Mouse (Mus musculus) MEL (cell line): ENCODE measurements around the gene Pelp1. TPM values are rescaled to one million over a fixed set of nuclear protein-coding genes. Genes with fewer than 3 reads are reported as not detected.

Source experiments
- DNase-seq: peaks from one replicate; pipeline ENCODE4 v3.0.0; 2011; ENCODE audit warnings: low read depth, low spot score
- H3K27ac ChIP-seq: 2 replicates; pipeline ENCODE4 v1.5.1; 2012; ENCODE audit warnings: low read depth, mild to moderate bottlenecking, control low read depth, low read length, moderate library complexity; ENCODE audit not compliant: control insufficient read depth
- H3K27me3 ChIP-seq, 2 experiments: fragments of 150-350 bp in 1 of 2; sonication (generic) in 1 of 2; 2 replicates each; pipeline ENCODE4 v1.6.1; 2012; ENCODE audit warnings: low read length in 2 of 2, mild to moderate bottlenecking in 2 of 2, improper control_type of control experiment in 1 of 2, moderate library complexity in 1 of 2; ENCODE audit not compliant: insufficient read depth in 2 of 2, control insufficient read depth in 1 of 2
- H3K36me3 ChIP-seq, 2 experiments: 2 replicates each; pipeline ENCODE4 v1.6.1; 2012 to 2014; ENCODE audit warnings: low read length in 2 of 2, improper control_type of control experiment in 1 of 2, inconsistent platforms in 1 of 2, mild to moderate bottlenecking in 1 of 2; ENCODE audit not compliant: insufficient read depth in 2 of 2, control insufficient read depth in 1 of 2
- H3K4me1 ChIP-seq, 2 experiments: fragments of 150-350 bp in 1 of 2; sonication (generic) in 1 of 2; 2 replicates each; pipeline ENCODE4 v1.6.1; 2012; ENCODE audit warnings: low read length in 2 of 2, improper control_type of control experiment in 1 of 2, mild to moderate bottlenecking in 1 of 2; ENCODE audit not compliant: insufficient read depth in 2 of 2, control insufficient read depth in 1 of 2
- H3K4me3 ChIP-seq, 2 experiments: fragments of 150-350 bp in 1 of 2; sonication (generic) in 1 of 2; 2 replicates each; pipeline ENCODE4 v1.5.1; 2012; ENCODE audit warnings: low read depth in 2 of 2, low read length in 2 of 2, mild to moderate bottlenecking in 2 of 2, moderate library complexity in 2 of 2, control low read depth in 1 of 2, improper control_type of control experiment in 1 of 2; ENCODE audit not compliant: control insufficient read depth in 1 of 2, insufficient read depth in 1 of 2
- H3K79me2 ChIP-seq: 2 replicates; pipeline ENCODE4 v1.6.1; 2012; ENCODE audit warnings: mild to moderate bottlenecking, low read length, moderate library complexity; ENCODE audit not compliant: control insufficient read depth, poor library complexity, insufficient read depth
- H3K9ac ChIP-seq: 2 replicates; pipeline ENCODE4 v1.6.1; 2012; ENCODE audit warnings: low read depth, mild to moderate bottlenecking, control low read depth, low read length, moderate library complexity; ENCODE audit not compliant: control insufficient read depth, poor library complexity, severe bottlenecking
- H3K9me3 ChIP-seq: fragments of 150-350 bp; sonication (generic); replicated peaks from 2 replicates; pipeline ENCODE4 v1.6.1; 2012; ENCODE audit warnings: mild to moderate bottlenecking, low read length, improper control_type of control experiment, moderate library complexity; ENCODE audit not compliant: insufficient read depth
- BHLHE40 ChIP-seq: IDR thresholded peaks from 2 replicates; pipeline ENCODE4 v1.6.1; 2012; ENCODE audit warnings: low read depth, mild to moderate bottlenecking, inconsistent platforms, low read length, improper control_type of control experiment, borderline replicate concordance
- CHD1 ChIP-seq: IDR thresholded peaks from 2 replicates; pipeline ENCODE4 v1.6.1; 2012; ENCODE audit warnings: low read depth, mild to moderate bottlenecking, inconsistent platforms, low read length, improper control_type of control experiment
- CHD2 ChIP-seq: IDR thresholded peaks from 2 replicates; pipeline ENCODE4 v1.6.1; 2011; ENCODE audit warnings: low read length, improper control_type of control experiment
- E2F4 ChIP-seq: IDR thresholded peaks from 2 replicates; pipeline ENCODE4 v1.6.1; 2011; ENCODE audit warnings: low read depth, low read length, improper control_type of control experiment, borderline replicate concordance
- ELF1 ChIP-seq: IDR thresholded peaks from 2 replicates; pipeline ENCODE4 v1.6.1; 2014; ENCODE audit warnings: low read depth, mild to moderate bottlenecking, inconsistent platforms, low read length, improper control_type of control experiment, moderate library complexity
- EP300 ChIP-seq, 2 experiments: IDR thresholded peaks; 2 replicates each; pipeline ENCODE4 v1.6.1; 2011; ENCODE audit warnings: improper control_type of control experiment in 2 of 2, low read length in 2 of 2, low read depth in 1 of 2, mild to moderate bottlenecking in 1 of 2
- ETS1 ChIP-seq: IDR thresholded peaks from 2 replicates; pipeline ENCODE4 v1.6.1; 2012; ENCODE audit warnings: low read depth, mild to moderate bottlenecking, inconsistent platforms, low read length, improper control_type of control experiment, moderate library complexity
- GATA1 ChIP-seq: IDR thresholded peaks from 2 replicates; pipeline ENCODE4 v1.6.1; 2011; ENCODE audit warnings: low read depth, low read length, improper control_type of control experiment
- JUND ChIP-seq: IDR thresholded peaks from 2 replicates; pipeline ENCODE4 v1.6.1; 2011; ENCODE audit warnings: low read depth, mild to moderate bottlenecking, improper control_type of control experiment, low read length
- MAFK ChIP-seq: IDR thresholded peaks from 2 replicates; pipeline ENCODE4 v1.6.1; 2011; ENCODE audit warnings: low read depth, mild to moderate bottlenecking, low read length, improper control_type of control experiment, borderline replicate concordance
- MAZ ChIP-seq: IDR thresholded peaks from 2 replicates; pipeline ENCODE4 v1.6.1; 2012; ENCODE audit warnings: low read depth, mild to moderate bottlenecking, inconsistent platforms, low read length, improper control_type of control experiment
- MXI1 ChIP-seq: IDR thresholded peaks from 2 replicates; pipeline ENCODE4 v1.6.1; 2011; ENCODE audit warnings: mild to moderate bottlenecking, low read depth, low read length, improper control_type of control experiment
- MYB ChIP-seq: IDR thresholded peaks from 2 replicates; pipeline ENCODE4 v1.6.1; 2011; ENCODE audit warnings: mild to moderate bottlenecking, low read depth, low read length, improper control_type of control experiment
- MYC ChIP-seq: IDR thresholded peaks from 2 replicates; pipeline ENCODE4 v1.6.1; 2011; ENCODE audit warnings: low read depth, mild to moderate bottlenecking, low read length, improper control_type of control experiment, moderate library complexity
- NRF1 ChIP-seq: IDR thresholded peaks from 2 replicates; pipeline ENCODE4 v1.6.1; 2014; ENCODE audit warnings: low read depth, mild to moderate bottlenecking, inconsistent platforms, low read length, improper control_type of control experiment, moderate library complexity; ENCODE audit not compliant: poor library complexity, insufficient read depth, severe bottlenecking
- POLR2A ChIP-seq, 2 experiments: IDR thresholded peaks; 2 replicates each; pipeline ENCODE4 v1.6.1; 2011 to 2012; ENCODE audit warnings: low read length in 2 of 2, mild to moderate bottlenecking in 2 of 2, control low read depth in 1 of 2, improper control_type of control experiment in 1 of 2, low read depth in 1 of 2, moderate library complexity in 1 of 2; ENCODE audit not compliant: control insufficient read depth in 1 of 2, insufficient read depth in 1 of 2, poor library complexity in 1 of 2
- POLR2AphosphoS2 ChIP-seq: IDR thresholded peaks from 2 replicates; pipeline ENCODE4 v1.6.1; 2011; ENCODE audit warnings: low read length, improper control_type of control experiment
- RAD21 ChIP-seq: IDR thresholded peaks from 2 replicates; pipeline ENCODE4 v1.6.1; 2011; ENCODE audit warnings: mild to moderate bottlenecking, low read depth, low read length, improper control_type of control experiment
- SIN3A ChIP-seq: IDR thresholded peaks from 2 replicates; pipeline ENCODE4 v1.6.1; 2012; ENCODE audit warnings: low read length, improper control_type of control experiment, inconsistent platforms
- TBP ChIP-seq: IDR thresholded peaks from 2 replicates; pipeline ENCODE4 v1.8.0; 2011; ENCODE audit warnings: low read depth, low read length, improper control_type of control experiment
- TCF12 ChIP-seq: IDR thresholded peaks from 2 replicates; pipeline ENCODE4 v1.6.1; 2014; ENCODE audit warnings: low read depth, mild to moderate bottlenecking, inconsistent platforms, low read length, improper control_type of control experiment, moderate library complexity
- USF1 ChIP-seq: IDR thresholded peaks from 2 replicates; pipeline ENCODE4 v1.6.1; 2014; ENCODE audit warnings: low read depth, mild to moderate bottlenecking, inconsistent platforms, low read length, improper control_type of control experiment, moderate library complexity
- ZC3H11A ChIP-seq: IDR thresholded peaks from 2 replicates; pipeline ENCODE4 v1.6.1; 2012; ENCODE audit warnings: low read depth, mild to moderate bottlenecking, inconsistent platforms, low read length, improper control_type of control experiment
- ZKSCAN1 ChIP-seq: IDR thresholded peaks from 2 replicates; pipeline ENCODE4 v1.6.1; 2012; ENCODE audit warnings: low read depth, mild to moderate bottlenecking, inconsistent platforms, low read length, improper control_type of control experiment, moderate library complexity
- ZMIZ1 ChIP-seq: IDR thresholded peaks from 2 replicates; pipeline ENCODE4 v1.6.1; 2012; ENCODE audit warnings: low read depth, mild to moderate bottlenecking, inconsistent platforms, low read length, improper control_type of control experiment, moderate library complexity
- ZNF384 ChIP-seq: IDR thresholded peaks from 2 replicates; pipeline ENCODE4 v1.6.1; 2012; ENCODE audit warnings: low read depth, mild to moderate bottlenecking, inconsistent platforms, low read length, improper control_type of control experiment
- polyA plus RNA-seq, 2 experiments: library from polyadenylated mRNA; stranded (reverse) in 1 of 2; unstranded in 1 of 2; fragments of >175 nt in 1 of 2; fragments of >200 nt in 1 of 2; gene quantifications; 2 replicates each; pipeline versions ENCODE4 v1.2.1 to v1.2.4; 2012; ENCODE audit warnings: low replicate concordance in 2 of 2, low read depth in 1 of 2; ENCODE audit not compliant: insufficient read length in 2 of 2, insufficient read depth in 1 of 2, missing spikeins in 1 of 2
- total RNA-seq: library from RNA; depleted of rRNA; stranded (reverse); fragments of 300-350 nt; gene quantifications from 2 replicates; pipeline ENCODE4 v1.2.3, GENCODE M21; 2012

Pelp1 gene
- total and polyA plus RNA-seq, 3 experiments = 50.6 to 70.1 TPM; not detected in 1

GRCm38 (mm10) chr11:70443964-70444363, 34.1 kb upstream of the Pelp1 start:
- H3K27ac ChIP-seq = no peak overlapping the region
- H3K4me1 ChIP-seq = peaks cover 7 to 33% of the 10 kb centered on the region in 2 experiments

GRCm38 (mm10) chr11:70441882-70442281, 32.1 kb upstream of the Pelp1 start:
- Histone ChIP-seq H3K4me3 (no peak overlapping the region), H3K9me3 (no peaks in the 10 kb centered on the region), H3K4me1 (peaks cover 16 to 40% of the 10 kb centered on the region in 2 experiments), H3K27me3 (no peaks in the 10 kb centered on the region), H3K27ac (no peak overlapping the region), H3K9ac (no peak overlapping the region), H3K36me3 (peaks cover 2 to 30% of the 10 kb centered on the region in 2 experiments; a peak in 3 of 4 replicates), H3K79me2 (no peaks in the 10 kb centered on the region)
- DNase-seq = no peak
- 0 out of 2 replicates have a peak, but pooled peaks have one; percentile 22 for TF ChIP-seq POLR2AphosphoS2
- TF ChIP-seq POLR2A (IDR thresholded peaks at IDR 0.05; ENCODE audit: control insufficient read depth in 1 of 2, insufficient read depth in 1 of 2, low read depth in 1 of 2, low read length in 2 of 2, poor library complexity in 1 of 2) = peak in 1 of 2 experiments; percentile 39; a peak in 1 of 4 replicates
- no peak for TF ChIP-seq ZC3H11A
- TF ChIP-seq, all 39 proteins: peak for 2

More at GRCm38 (mm10) chr11:70443964-70444363, 34.1 kb upstream of the Pelp1 start:
- Histone ChIP-seq H3K79me2 (no peaks in the 10 kb centered on the region), H3K36me3 (peaks cover 2 to 16% of the 10 kb centered on the region in 2 experiments; a peak in 3 of 4 replicates), H3K27me3 (no peaks in the 10 kb centered on the region), H3K9me3 (no peaks in the 10 kb centered on the region), H3K9ac (no peak overlapping the region), H3K4me3 (no peak overlapping the region)
- DNase-seq = peak; percentile 81
- no peak for TF ChIP-seq CHD2
- no peak for TF ChIP-seq MAZ
- no peak for TF ChIP-seq ZKSCAN1
- no peak for TF ChIP-seq MYB
- TF ChIP-seq MXI1 = no peak
- TF ChIP-seq RAD21 = no peak
- no peak for TF ChIP-seq JUND
- TF ChIP-seq GATA1 = peak; percentile 4; the same call in 1 of the 2 replicates
- no peak; the same call in 1 of the 2 replicates for TF ChIP-seq POLR2AphosphoS2
- TF ChIP-seq TCF12 = no peak
- peak; percentile 74 for TF ChIP-seq NRF1
- no peak for TF ChIP-seq E2F4
- TF ChIP-seq BHLHE40 = no peak
- TF ChIP-seq TBP = no peak; the same call in 1 of the 2 replicates
- no peak; a peak in 1 of 4 replicates for TF ChIP-seq EP300 (IDR thresholded peaks at IDR 0.05; ENCODE audit: low read depth in 1 of 2, low read length in 2 of 2)
- no peak for TF ChIP-seq SIN3A
- no peak for TF ChIP-seq ZMIZ1
- no peak for TF ChIP-seq ZNF384
- no peak for TF ChIP-seq MAFK
- no peak for TF ChIP-seq CHD1
- no peak for TF ChIP-seq USF1
- no peak for TF ChIP-seq ETS1
- TF ChIP-seq MYC = no peak
- no peak for TF ChIP-seq ZC3H11A
- TF ChIP-seq ELF1 = peak; percentile 65; the same call in 1 of the 2 replicates
